Mouse (Mus musculus) gastrocnemius, postnatal 10 days (tissue): ENCODE results near the gene Snx33. TPM values are rescaled to one million over a fixed set of nuclear protein-coding genes. Genes with fewer than 3 reads are reported as not detected.

Experiments used
- total RNA-seq, 2 experiments: library from RNA; stranded (reverse); gene quantifications; 2 replicates each; pipeline ENCODE4 v1.2.3; 2021

Gene Snx33
- total RNA-seq, 2 experiments from 2014 or later: 7.0 to 9.3 TPM

Other genes with a start within 250 kb of the Snx33 start
- gene Lingo1, start 131.9 kb downstream of the Snx33 start, total RNA-seq: 1 to 10 TPM; 2.0 to 2.6 TPM
- gene Odf3l1, start 63.7 kb downstream of the Snx33 start, total RNA-seq: under 1 TPM; 0.72 to 0.82 TPM
- 10 to 100 TPM; 22.0 to 31.7 TPM for gene Cspg4, start 63.3 kb downstream of the Snx33 start, total RNA-seq
- gene Imp3, start 9.1 kb upstream of the Snx33 start, total RNA-seq: 10 to 100 TPM; 43.0 to 46.6 TPM
- 1 to 10 TPM; 6.4 to 6.8 TPM for gene Snupn, start 22.5 kb upstream of the Snx33 start, total RNA-seq
- 10 to 100 TPM; 11.3 to 12.6 TPM for gene Ptpn9, start 66.6 kb upstream of the Snx33 start, total RNA-seq
- 10 to 100 TPM; 25.1 to 29.9 TPM for gene Sin3a, start 143.7 kb upstream of the Snx33 start, total RNA-seq
- 10 to 100 TPM; 48.9 to 61.6 TPM for gene Man2c1, start 202.3 kb upstream of the Snx33 start, total RNA-seq
- 1 to 10 TPM; 4.3 to 4.7 TPM for gene Neil1, start 219.9 kb upstream of the Snx33 start, total RNA-seq
- gene Commd4, start 230.0 kb upstream of the Snx33 start, total RNA-seq: 10 to 100 TPM; 30.4 to 30.6 TPM